Mouse (Mus musculus) intestine, embryonic 16.5 days (tissue): Measurements from ENCODE around the gene 4930470P17Rik. TPM values are rescaled to one million over a fixed set of nuclear protein-coding genes. Genes with fewer than 3 reads are reported as not detected.
"Not testable (repeated sequence)": the region's sequence is repeated elsewhere in the genome, so short reads cannot be mapped to it uniquely, and the experiment has no call there.

Experiments
- ATAC-seq: fragments of 200-750 bp; cut with Nextera tagmentation; 2 replicates; pipeline ENCODE4 v1.8.0; 2017; ENCODE audit warnings: moderate TSS enrichment, moderate library complexity
- H3K27ac ChIP-seq: fragments of 300-500 bp; sonication (generic); 2 replicates; pipeline ENCODE4 v1.5.1; 2014; ENCODE audit warnings: mild to moderate bottlenecking, low read length
- H3K27me3 ChIP-seq: fragments of 300-500 bp; sonication (generic); replicated peaks from 2 replicates; pipeline ENCODE4 v1.6.1; 2014; ENCODE audit warnings: low read length, control low read depth, mixed read lengths; ENCODE audit not compliant: control insufficient read depth, insufficient read depth
- H3K36me3 ChIP-seq: fragments of 300-500 bp; sonication (generic); 2 replicates; pipeline ENCODE4 v1.6.1; 2014; ENCODE audit warnings: low read length, control low read depth; ENCODE audit not compliant: control insufficient read depth, insufficient read depth
- H3K4me1 ChIP-seq: fragments of 300-500 bp; sonication (generic); 2 replicates; pipeline ENCODE4 v1.6.1; 2014; ENCODE audit warnings: low read length, control low read depth, mixed read lengths; ENCODE audit not compliant: control insufficient read depth, insufficient read depth
- H3K4me2 ChIP-seq: fragments of 300-500 bp; sonication (generic); 2 replicates; pipeline ENCODE4 v1.6.1; 2014; ENCODE audit warnings: low read depth, low read length, control low read depth
- H3K4me3 ChIP-seq: fragments of 300-500 bp; sonication (generic); 2 replicates; pipeline ENCODE4 v1.5.1; 2014; ENCODE audit warnings: mild to moderate bottlenecking, low read length
- H3K9ac ChIP-seq: fragments of 300-500 bp; sonication (generic); 2 replicates; pipeline ENCODE4 v1.6.1; 2014; ENCODE audit warnings: low read depth, low read length
- H3K9me3 ChIP-seq: fragments of 300-500 bp; sonication (generic); 2 replicates; pipeline ENCODE4 v1.6.1; 2016; ENCODE audit warnings: low read length, control low read depth; ENCODE audit not compliant: control insufficient read depth
- WGBS: fragments of 180-500 bp; shearing (Covaris S2); extraction: QIAGEN DNeasy Blood & Tissue Kit; methylation state at CpG from one replicate; pipeline ENCODE4 v1.1.7; 2014; 5-methylcytosine and 5-hydroxymethylcytosine counted together
- polyA plus RNA-seq: library from polyadenylated mRNA; unstranded; fragments of >200 nt; fragmentation: Nextera tagmentation; extraction: Ambion mirVana; gene quantifications from 2 replicates; pipeline ENCODE4 v1.2.1, GENCODE M21; 2015

4930470P17Rik gene
- polyA plus RNA-seq, 1 experiment from 2014 or later = not detected

DNA sequence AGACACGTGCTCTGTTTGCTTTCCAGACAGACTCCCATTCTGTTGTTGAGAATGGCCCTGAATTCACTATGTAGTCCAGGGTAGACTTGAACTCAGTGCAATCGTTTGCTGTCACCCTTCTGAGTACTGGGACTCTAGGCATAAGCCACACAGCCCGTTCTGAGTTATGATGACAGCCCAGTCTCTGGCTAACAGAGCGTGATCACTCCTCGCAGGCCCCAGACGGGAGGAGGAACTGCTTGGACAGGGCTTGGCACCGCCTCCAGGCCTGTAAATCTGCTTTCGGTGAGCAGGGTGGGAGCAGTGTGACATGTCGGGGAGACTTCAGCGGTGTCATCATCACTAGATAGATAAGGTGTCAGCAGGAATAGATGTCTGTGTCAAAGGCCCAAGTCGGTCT is 28.7 kb upstream of the 4930470P17Rik start:
- H3K4me2 ChIP-seq = no peak overlapping the region

DNA sequence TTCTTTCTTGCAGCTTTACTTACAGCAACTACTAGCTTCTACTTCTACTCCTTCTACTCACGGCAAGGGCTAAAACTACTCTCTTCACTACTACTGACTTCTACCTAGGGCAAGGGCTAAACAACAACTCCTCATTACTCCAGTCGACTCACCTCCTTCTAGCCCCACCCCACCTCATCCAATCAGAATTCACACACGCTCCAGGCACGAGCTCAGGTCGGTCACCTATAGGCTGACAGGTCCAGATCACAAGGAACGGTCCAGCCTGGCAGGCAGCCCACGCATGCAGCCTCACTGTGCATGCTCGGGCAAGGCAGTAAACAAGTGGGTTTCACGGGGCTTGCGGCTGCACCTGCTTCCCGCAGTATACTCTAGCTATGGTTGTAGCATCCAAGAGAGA is 26.2 kb upstream of the 4930470P17Rik start:
- H3K9me3 ChIP-seq, H3K27ac ChIP-seq, ATAC-seq, H3K9ac ChIP-seq, H3K4me1 ChIP-seq, H3K4me3 ChIP-seq, H3K36me3 ChIP-seq, H3K27me3 ChIP-seq, H3K4me2 ChIP-seq: not testable (repeated sequence)
- 82% methylated on average over 11 of the region's 11 CpGs for WGBS

More for the DNA sequence above, 28.7 kb upstream of the 4930470P17Rik start:
- H3K4me1 ChIP-seq = no peaks in the 10 kb centered on the region
- H3K4me3 ChIP-seq = no peak overlapping the region
- no peak for ATAC-seq
- H3K27me3 ChIP-seq = no peaks in the 10 kb centered on the region
- no peaks in the 10 kb centered on the region for H3K9me3 ChIP-seq
- no peak overlapping the region for H3K27ac ChIP-seq
- H3K9ac ChIP-seq = no peak overlapping the region
- WGBS = 81% methylated on average over 11 of the region's 11 CpGs
- H3K36me3 ChIP-seq = no peaks in the 10 kb centered on the region

DNA sequence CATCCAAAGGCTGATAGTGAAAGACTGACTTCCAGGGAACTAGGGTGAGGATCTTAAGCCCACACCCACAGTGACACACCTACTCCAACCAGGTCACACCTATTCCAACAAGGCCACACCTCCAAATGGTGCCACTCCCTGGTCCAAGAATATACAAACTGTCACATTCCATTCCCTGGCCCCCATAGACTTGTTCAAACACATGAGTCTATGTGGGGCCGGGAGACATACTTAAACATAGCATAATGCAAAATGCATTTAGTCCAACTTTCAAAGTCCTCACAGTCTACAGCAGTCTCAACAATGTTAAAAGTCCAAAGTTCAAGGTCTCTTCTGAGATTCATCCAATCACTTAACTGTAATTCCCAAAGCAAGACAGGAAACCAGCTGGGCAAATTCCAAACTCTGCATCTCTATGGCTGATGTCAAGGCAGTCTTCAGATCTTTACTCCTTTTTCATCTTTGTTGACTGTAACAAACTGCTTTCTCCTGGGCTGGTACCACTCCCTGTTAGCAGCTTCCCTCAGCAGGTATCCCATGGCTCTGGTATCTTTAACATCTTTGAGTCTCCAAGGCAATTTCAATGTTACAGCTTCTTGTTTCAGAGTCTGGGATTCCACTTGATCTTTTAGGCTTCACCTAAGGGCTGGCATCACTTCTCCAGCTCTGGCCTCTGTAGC is 22.5 kb upstream of the 4930470P17Rik start:
- not testable (repeated sequence) for H3K4me2 ChIP-seq, H3K36me3 ChIP-seq, H3K9ac ChIP-seq, H3K4me3 ChIP-seq, H3K27me3 ChIP-seq, H3K9me3 ChIP-seq, ATAC-seq, H3K27ac ChIP-seq, H3K4me1 ChIP-seq
- WGBS = 65% methylated on average over 1 of the region's 1 CpGs

DNA sequence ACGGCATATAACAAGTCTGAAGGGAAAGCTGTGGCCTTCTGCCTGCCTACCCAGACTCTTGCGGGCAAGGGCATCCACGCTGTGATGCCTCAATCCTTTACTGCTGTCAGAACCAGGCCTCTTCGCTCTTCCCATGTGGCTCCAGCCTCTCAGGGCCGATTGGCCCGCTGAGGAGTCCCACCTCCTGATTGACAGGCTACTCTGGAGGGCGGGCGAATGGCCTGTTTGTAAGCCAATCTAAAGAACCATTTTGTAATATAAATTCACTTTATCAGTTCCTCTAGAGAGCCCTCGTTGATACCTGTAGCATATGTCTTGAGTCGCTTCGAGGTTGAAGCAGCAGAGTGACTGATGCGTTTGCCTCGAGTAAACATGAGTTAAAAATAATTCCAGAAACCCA is 21.2 kb upstream of the 4930470P17Rik start:
- no peak overlapping the region for H3K9ac ChIP-seq
- no peaks in the 10 kb centered on the region for H3K4me1 ChIP-seq
- H3K9me3 ChIP-seq = no peaks in the 10 kb centered on the region
- 82% methylated on average over 13 of the region's 13 CpGs for WGBS
- no peaks in the 10 kb centered on the region for H3K27me3 ChIP-seq
- ATAC-seq = no peak
- no peaks in the 10 kb centered on the region for H3K36me3 ChIP-seq
- no peak overlapping the region for H3K4me3 ChIP-seq
- no peak overlapping the region for H3K27ac ChIP-seq
- H3K4me2 ChIP-seq = no peak overlapping the region

DNA sequence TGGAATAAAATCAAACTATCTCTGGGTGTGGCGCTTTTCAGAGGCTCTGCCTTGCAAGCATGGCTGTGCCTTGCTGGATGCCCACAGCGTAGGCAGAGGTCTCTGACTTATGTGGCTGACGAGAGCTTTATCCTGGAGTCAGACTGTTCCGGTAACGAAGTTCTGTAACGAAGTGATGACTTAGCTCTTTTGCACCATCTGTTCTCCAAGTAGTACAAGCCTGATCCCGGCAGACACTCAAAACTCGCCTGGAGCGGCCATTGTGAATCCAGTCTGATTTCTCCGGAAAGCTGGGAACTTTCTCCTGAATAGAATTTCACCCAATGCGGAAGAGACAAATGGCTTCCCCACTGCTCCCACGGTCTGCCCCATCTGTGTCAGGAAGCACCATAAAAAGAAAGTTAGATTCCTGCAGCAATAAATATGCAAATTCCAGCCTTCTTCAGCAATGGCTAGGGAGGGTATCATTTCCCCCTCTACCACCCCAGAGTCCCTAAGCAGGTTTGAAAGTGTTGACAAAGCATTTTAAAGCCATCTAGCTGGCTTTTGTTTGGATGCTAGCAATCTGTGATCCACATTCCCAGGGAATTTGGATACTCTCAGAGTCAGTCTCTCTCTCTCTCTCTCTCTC is 17.2 kb upstream of the 4930470P17Rik start:
- no peak overlapping the region for H3K9ac ChIP-seq
- H3K4me2 ChIP-seq = no peak overlapping the region
- no peak for ATAC-seq
- no peaks in the 10 kb centered on the region for H3K27me3 ChIP-seq
- no peaks in the 10 kb centered on the region for H3K9me3 ChIP-seq
- H3K4me1 ChIP-seq = no peaks in the 10 kb centered on the region
- no peak overlapping the region for H3K27ac ChIP-seq
- no peak overlapping the region for H3K4me3 ChIP-seq
- WGBS = 69% methylated on average over 12 of the region's 12 CpGs
- H3K36me3 ChIP-seq = no peaks in the 10 kb centered on the region

DNA sequence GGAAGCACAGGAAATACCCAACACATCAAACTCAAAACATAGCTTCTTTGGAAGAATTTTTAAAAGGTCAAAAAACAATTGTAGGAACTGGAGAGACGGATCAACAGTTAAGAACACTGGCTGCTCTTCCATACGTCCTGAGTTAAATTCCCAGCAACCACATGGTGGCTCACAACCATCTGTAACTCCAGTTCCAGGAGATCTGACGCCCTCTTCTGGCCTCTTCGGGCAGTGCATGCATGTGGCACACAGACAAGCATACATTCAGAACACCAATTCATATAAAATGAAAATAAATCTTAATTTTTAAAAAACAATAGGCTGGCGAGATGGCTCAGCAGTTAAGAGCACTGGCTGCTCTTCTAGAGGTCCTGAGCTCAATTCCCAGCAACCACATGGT is 10.0 kb upstream of the 4930470P17Rik start:
- H3K4me1 ChIP-seq, H3K4me3 ChIP-seq, H3K4me2 ChIP-seq, H3K27me3 ChIP-seq, H3K9ac ChIP-seq, H3K27ac ChIP-seq, H3K36me3 ChIP-seq, ATAC-seq, H3K9me3 ChIP-seq: not testable (repeated sequence)
- 81% methylated on average over 5 of the region's 5 CpGs for WGBS

DNA sequence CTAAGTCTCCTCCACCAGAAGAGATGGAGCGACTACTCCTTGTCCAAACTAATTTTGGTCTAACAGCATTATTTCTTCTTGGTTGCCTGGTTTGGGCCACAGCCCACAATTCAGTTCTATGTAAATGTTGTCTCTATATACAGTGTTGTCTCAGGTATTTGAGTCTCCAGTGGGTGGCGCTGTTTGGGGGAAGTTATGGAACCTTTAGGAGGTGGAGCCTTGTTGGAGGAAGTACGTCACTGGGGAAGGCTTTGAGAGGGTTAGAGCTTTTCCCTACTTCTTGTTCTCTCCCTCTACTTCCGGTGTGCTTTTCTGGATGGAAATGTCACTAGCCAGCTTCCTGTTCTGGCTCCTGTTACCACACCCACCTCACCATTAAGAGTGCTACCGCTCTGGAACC is 646 bp downstream of the 4930470P17Rik start:
- no peak overlapping the region for H3K4me3 ChIP-seq
- WGBS = 84% methylated on average over 5 of the region's 5 CpGs
- H3K4me2 ChIP-seq = no peak overlapping the region
- H3K4me1 ChIP-seq = no peaks in the 10 kb centered on the region
- no peak overlapping the region for H3K27ac ChIP-seq
- no peak overlapping the region for H3K9ac ChIP-seq
- H3K9me3 ChIP-seq = no peaks in the 10 kb centered on the region
- no peaks in the 10 kb centered on the region for H3K36me3 ChIP-seq
- ATAC-seq = no peak
- no peaks in the 10 kb centered on the region for H3K27me3 ChIP-seq

DNA sequence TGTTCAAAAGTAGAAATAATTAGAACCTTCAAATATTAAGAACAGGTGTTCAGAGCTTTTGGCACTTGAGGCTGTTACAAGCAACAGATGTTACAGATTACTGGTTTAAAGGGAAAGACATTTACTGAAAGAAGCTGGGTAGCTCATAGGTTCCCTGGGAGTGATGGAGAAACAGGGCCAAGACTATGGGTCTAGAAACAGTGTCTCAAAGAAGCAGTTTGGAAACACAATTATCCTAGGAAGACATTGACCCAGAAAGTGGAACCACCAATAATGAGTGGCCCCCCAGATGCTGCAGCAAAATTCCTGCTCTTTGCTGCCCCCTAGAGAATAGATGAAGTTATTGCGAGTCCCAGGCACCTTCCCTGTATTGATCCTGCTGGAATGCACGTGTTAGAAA is 4.2 kb downstream of the 4930470P17Rik start:
- 0 out of 2 replicates have a peak, but pooled peaks cover 2% of the 10 kb centered on the region for H3K9me3 ChIP-seq
- WGBS = 14% methylated on average over 2 of the region's 2 CpGs
- H3K9ac ChIP-seq = no peak overlapping the region
- no peaks in the 10 kb centered on the region for H3K27me3 ChIP-seq
- no peak overlapping the region for H3K4me2 ChIP-seq
- H3K36me3 ChIP-seq = no peaks in the 10 kb centered on the region
- H3K27ac ChIP-seq = no peak overlapping the region
- H3K4me1 ChIP-seq = no peaks in the 10 kb centered on the region
- no peak overlapping the region for H3K4me3 ChIP-seq
- ATAC-seq = no peak

DNA sequence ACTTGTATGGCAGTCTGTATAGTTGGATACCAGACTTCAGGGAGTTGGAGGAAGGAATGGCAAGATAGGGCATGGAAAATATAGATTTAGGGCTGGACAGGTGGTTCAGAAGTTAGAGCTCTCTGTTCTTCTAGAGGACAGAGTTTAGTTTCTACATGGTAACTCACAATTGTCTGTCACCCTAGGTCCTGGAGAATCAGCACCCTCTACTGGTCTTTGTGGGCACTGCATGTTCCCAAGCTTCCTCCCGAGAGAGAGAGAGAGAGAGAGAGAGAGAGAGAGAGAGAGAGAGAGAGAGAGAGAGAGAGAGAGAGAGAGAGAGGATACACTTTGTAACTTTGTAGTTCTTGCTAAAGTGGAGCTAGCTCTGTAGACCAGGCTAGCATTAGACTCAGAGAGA is 5.1 kb downstream of the 4930470P17Rik start:
- H3K27me3 ChIP-seq = no peaks in the 10 kb centered on the region
- H3K27ac ChIP-seq = no peak overlapping the region
- H3K9me3 ChIP-seq = 0 out of 2 replicates have a peak, but pooled peaks cover 2% of the 10 kb centered on the region
- 0% methylated on average over 1 of the region's 1 CpGs for WGBS
- no peak overlapping the region for H3K4me3 ChIP-seq
- H3K4me1 ChIP-seq = no peaks in the 10 kb centered on the region
- H3K9ac ChIP-seq = no peak overlapping the region
- H3K36me3 ChIP-seq = no peaks in the 10 kb centered on the region
- no peak overlapping the region for H3K4me2 ChIP-seq
- no peak for ATAC-seq
